Mouse (Mus musculus): Measurements from ENCODE around the gene Cmbl.

Cmbl gene

GRCm38 (mm10) chr15:31565184-31565583 is at the start of gene Cmbl:
Gene Cmbl, plus strand, starts transcription at chr15:31565389.
- no peak for DNase-seq

GRCm38 (mm10) chr15:31517186-31517585 is 48.0 kb upstream of the Cmbl start:
- DNase-seq, result no peak

GRCm38 (mm10) chr15:31518371-31518770 is 46.8 kb upstream of the Cmbl start:
- no peak for DNase-seq

DNA sequence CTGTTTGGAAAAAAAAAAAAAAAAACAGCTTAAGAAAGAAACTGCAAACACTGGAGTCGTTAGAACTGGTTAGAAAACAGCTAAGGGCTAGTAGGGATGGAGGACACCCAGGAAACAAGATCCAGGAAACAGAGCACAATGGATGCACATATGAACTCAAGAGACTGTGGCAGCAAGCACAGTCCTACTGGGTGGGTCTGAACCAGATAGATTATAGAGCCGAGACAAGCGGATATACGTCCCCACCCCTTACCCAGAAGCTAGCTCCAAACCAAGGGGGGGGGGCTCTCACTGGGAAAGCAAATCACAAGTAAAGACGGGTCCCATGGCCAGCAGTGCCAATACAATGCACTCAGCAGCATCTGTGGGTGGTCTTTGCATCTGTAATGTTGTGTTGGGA is 46.2 kb upstream of the Cmbl start:
- DNase-seq, result no peak

DNA sequence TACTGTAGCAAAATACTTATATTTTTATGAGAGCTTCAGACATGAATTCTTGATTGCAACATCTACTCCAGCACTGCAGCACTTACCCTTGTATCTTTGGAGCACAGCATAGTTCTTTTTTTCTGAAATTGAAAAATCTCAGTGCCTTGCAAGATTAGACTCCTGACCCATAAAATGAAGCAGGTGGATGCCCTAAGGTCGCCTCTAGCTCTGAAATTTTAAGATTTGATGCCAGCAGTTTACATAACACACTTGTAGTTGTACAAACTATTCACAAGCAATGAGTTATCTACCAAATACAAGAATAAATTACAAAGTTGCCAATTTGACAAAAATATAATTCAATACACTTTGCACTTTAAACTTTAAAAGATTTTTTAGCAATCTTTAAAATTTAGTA is 38.7 kb upstream of the Cmbl start:
- DNase-seq, result no peak

DNA sequence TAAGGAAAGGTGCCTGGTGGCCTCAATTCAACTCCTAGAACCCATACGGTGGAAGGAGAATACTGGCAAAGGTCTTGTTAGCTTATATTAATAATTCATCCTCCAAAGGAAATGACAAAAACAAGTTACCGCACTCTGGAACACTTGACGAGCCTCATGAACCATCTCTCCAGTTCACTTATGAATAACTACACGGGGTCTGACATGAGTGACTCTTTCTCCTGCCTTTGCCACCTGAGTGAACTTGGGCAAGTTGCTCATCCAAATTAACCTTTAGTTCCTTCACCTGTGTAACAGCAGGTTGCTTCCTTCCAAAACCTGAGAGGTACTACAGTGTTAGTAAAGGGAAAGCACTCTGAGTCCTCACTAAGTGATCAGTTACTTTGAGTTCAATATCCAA is 36.7 kb upstream of the Cmbl start:
- no peak for DNase-seq

- no peak for DNase-seq
These were observed 36.1 kb upstream of the Cmbl start for GRCm38 (mm10) chr15:31529103-31529502.

GRCm38 (mm10) chr15:31529811-31530658 is 35.2 kb upstream of the Cmbl start:
- peak; percentile 53 for DNase-seq

DNA sequence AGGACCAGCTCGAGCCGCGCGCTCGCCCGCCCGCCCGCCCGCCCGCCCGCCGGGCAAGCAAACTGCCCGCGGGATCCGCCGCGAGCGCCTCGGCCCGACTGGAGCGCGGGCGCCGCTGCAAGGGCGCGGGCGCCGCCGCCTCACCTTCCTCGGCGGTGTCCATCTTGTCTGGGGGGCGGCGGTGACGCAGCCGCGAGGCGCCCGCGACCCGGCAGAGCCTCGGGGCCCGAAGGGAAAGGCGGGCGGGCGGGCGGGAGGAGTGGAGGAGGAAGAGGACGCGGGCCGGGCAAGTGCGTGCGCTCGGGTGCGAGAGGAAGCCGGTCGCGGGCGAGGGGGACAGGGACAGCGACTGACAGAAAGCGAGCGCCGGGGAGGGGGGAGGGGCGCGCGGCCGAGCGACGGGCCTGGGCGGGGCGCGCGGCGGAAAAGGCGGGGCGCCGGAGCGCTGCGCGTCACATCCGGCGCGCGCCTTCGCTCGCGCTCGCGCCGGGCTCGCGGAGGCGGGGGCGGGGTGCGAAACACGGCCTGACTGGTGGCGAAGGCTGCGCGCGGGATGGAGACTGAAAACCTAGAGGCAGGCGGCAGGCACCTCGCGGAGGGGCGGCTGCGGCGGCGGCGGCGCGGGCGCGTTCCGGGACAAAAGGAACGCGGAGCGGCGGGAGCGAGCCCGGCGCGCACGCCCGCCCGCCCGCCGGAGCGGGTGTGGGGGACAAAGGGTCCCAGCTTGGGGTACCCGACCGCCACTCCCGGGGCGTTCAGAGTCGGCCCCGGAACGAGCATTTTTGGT is 34.3 kb upstream of the Cmbl start, which contains the start of gene March6:
March6 (minus strand) TSS at position 395 of the 787 bp plus-strand sequence.
- DNase-seq, result peak; percentile 91

DNA sequence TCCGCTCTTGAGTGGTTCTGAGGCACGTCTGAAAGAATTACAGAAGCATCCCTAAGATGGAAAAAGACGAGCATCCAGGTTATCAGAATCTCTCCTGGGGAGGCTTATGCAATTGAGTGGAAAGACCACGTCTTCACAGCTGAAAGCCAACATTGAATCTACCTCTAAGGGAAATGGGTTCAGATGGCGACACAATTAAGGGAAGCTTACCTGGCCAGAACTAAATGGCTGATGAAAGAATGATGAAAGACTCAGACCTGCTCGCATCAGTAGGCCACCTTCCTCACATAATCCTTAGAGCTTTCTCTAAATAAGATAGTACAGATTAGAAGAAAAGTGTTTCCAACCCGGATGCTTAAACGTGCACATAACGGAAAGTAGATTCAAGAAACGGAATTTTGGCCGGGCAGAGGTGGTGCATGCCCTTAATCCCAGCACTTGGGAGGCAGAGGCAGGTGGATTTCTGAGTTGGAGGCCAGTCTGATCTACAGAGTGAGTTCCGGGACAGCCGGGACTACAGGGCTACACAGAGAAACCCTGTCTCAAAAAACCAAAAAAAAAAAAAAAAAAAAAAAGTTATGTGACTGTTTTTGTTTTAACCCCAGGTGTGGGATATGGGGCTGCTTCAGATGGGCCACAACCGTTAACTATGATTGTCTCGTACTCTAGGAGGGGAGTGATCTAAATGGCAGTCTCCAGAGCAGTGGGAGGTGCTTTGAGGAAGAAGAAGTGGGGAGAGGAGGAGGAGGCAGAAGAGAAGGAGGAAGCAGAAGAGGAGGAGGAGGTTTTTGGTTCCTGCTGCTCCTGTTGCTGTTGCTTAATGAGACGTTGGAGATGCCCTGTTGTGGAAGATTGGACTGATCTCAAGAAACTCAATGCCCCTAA is 33.5 kb upstream of the Cmbl start:
- DNase-seq, result no peak

GRCm38 (mm10) chr15:31532331-31533021 is 32.7 kb upstream of the Cmbl start:
- DNase-seq, result no peak

DNA sequence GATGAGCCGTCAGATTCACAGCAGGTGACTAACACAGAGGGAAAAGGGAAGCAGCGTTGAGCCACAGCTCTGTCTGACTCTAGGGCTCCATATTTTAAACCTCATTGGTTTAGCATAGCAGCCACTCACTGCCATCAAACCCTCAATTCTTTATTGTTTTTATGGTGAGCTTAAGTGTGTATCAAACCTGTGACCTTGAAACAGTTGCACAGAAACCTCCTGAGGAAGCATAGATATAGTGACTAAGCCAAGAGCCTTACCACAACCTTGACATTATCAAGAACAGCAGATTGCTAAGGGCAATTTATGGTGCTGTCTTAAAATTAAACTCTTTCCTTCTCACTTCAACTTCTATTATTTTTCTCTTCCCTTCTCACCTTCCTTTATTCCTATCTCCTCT is 31.7 kb upstream of the Cmbl start:
- DNase-seq, result no peak

DNA sequence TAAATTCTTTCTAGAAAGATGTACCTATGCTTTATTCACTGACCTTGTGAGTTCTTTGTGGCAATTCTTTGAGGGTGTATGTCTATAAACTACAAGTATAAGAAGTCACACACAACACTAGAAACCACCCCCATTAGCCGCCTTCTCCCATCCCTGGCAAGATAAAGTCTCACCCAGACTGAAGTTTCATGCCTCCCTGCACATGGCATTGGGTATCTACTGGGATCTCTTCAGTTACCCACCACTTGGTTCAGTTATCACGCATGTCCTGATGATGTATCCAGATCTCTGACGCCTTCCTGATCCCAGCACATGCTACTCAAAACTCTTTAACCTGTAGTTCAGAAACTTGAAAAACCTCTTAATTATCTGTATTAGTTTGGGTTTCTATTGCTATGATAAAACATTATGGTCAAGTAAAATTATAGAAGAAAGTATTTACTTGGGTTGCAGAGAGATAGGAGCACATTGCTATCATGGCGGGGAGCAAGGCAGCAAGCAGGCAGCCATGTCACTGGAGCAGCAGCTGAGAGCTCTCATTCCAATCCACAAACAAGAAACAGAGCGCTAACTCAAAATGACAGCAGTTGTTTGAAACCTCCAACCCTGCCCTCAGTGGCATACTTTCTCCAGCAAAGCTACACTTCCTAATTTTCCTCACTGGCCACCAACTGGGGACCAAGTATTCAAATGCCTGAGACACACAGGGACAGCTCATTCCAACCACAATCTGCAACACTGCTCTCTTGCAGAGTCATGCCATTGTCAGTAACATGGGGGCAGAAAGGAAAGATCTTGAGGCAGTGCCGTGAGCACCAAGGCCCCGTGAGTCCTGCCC is 30.5 kb upstream of the Cmbl start:
- no peak for DNase-seq

DNA sequence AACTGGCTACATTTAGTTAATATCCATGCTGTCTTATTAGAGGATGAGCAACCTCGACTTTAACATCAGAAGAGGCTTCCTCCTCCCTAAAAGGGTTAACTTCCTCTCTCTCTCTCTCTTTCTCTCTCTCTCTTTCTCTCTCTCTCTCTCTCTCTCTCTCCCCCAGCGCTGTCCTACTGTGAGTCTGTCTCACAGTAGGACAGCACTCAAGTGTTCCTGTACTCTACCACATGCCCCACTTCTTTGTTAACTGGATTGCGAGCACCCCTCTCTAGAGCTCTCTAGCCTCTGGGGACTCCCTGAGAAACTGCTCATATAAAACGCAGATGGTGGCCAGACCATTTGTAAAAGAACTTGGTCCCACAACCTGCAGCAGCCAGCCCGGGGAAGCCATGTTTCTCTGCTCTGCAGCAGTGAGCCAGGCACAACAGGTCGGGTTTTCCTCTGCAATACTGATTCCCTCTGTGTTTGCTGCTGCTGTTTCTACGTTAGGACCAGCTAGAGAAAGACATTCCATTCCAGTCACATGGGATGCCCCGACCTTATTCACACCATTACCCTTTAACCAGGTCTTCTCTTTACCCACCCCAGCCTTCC is 29.8 kb upstream of the Cmbl start:
- DNase-seq, result no peak

DNA sequence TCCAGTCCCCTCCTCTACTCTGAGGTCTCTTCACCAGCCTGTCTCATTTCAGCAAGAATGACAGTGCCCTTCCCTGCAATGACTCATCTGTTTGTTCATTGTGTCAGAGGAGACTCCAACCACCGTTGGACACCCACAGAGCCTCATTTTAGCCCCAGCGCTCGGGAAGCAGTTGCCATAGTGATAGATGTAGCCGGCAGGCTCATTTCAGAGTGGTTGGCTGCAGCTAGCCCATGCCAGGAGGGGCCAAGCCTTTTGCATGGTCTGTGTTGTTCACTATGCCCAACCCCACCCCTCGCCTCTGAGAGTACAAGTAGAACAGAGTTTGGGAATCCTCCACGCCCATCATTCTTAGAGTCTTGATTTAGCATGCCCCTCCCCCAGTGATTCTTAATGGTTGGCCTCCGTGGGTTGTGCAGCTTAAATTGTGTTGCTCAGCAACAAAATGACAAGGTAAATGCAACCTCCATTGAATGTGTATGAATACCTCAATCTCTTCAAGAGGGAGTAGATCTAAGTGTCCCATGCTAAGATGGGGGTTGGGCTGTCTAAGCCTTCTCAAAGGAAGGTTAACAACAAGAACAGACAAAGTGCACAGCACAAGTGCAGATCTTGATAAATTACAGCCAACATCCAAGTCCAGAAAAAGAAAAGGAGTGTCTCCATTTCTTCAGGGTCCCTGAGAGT is 29.0 kb upstream of the Cmbl start:
- no peak for DNase-seq

- DNase-seq, result no peak
These were observed 27.5 kb upstream of the Cmbl start for GRCm38 (mm10) chr15:31537706-31538105.

GRCm38 (mm10) chr15:31538346-31538745 is 26.8 kb upstream of the Cmbl start:
- DNase-seq, result no peak

- no peak for DNase-seq
These were observed 25.3 kb upstream of the Cmbl start for GRCm38 (mm10) chr15:31539643-31540512.

GRCm38 (mm10) chr15:31540513-31540802 is 24.7 kb upstream of the Cmbl start:
- no peak for DNase-seq
